Mouse (Mus musculus) lung, adult 18-20 months (tissue): ENCODE data around the gene Mapk9.
"Not testable (repeated sequence)": the region's sequence is repeated elsewhere in the genome, so short reads cannot be mapped to it uniquely, and the experiment has no call there.

ENCODE experiments used
- DNase-seq, 2 experiments: peaks; one replicate each; pipeline ENCODE4 v3.0.0; 2022; ENCODE audit warnings: mixed read lengths in 2 of 2

Mapk9 gene

DNA sequence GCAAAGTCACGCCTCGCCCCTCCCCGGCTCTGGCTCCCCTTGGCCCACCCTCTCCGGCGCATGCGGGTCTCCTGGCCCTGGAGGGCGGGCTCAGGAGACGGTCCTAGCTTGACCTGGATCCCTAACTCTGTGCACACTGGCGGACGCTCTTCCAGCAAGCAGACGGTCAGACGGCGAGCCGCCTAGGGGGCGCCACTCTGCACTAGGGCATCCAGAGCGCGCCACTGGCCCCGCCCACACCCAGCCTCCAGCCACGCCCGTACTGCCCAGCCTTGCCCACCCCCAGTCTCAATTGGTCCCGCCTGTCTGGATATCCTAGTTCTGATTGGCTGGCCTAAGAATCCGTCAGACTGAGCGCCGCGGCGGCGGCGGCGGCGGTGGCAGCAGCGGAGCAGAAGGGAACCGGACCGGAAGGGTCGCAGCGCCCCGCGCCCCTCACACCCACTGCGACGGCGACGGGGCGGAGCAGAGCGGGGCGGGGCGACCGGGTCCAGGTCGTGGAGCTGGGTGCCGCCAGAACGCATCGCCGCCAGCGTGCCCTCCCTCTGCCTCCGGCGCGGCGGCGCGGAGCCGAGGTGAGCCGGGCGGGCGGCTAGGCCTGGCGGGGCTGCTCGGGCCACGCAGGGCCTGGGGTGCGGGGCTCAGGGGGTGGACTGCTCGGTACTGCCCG, at the start of gene Mapk9:
TSS of gene Mapk9 (plus strand) at position 351 of the 670 bp plus-strand sequence.
- DNase-seq, result peak; percentile 98

DNA sequence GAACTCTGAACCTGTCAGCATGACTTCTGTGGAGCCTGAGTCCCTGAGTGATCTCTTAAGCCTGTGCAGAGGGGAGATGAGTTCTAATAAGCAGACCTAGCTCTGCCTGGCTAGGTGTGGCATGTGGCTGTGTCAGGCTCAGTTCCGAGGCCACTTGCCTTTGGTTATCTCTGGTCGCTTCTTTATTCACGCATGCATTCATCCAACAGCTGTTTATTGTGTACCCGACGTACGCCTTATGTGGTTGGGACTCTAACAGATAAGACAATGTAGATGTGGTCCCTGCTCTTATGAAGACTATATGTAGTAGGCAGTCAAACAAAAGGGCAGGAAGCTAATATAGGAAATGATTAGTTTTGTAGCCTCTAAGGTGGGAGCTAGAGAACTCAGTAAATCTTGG, 47.6 kb upstream of the Mapk9 start:
- DNase-seq, result no peak

DNA sequence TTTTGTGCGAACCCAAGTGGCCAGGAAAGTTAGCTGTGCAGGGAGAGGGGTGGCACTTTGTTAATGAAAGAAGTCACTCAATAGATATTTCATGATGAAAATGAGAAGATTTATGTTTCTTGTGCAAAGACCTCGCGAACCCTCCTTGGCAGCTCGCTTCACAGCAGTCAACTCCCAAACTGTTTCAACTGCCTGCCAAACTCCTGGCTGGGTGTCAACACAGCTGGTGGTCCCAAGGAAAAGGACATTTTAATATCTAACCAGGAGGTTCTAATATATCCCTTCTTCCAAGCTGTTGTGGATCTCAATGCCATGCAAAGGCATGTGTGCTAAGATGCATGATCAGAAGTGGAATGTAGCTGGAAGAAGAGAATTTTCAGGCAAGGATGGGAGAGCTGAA, 45.0 kb upstream of the Mapk9 start:
- no peak for DNase-seq

DNA sequence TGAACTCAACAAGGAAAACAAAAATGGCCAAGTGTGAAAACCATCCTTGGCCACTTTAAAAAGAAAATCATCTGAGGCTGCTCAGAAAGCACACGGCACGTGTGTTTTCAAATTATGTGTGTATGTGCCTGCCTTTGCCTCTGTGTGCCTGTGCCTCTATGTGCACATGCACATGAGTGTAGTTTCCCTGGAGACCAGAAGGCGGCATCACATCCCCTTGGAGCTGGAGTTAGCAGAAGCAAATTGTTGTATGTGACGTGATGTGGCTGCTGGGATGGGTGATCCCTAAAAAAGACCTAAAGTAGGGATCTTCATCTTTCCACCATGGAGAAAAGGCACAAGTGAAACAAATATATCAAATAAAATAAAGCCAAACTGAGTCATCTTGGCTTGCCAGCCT, 42.8 kb upstream of the Mapk9 start:
- DNase-seq, result no peak

DNA sequence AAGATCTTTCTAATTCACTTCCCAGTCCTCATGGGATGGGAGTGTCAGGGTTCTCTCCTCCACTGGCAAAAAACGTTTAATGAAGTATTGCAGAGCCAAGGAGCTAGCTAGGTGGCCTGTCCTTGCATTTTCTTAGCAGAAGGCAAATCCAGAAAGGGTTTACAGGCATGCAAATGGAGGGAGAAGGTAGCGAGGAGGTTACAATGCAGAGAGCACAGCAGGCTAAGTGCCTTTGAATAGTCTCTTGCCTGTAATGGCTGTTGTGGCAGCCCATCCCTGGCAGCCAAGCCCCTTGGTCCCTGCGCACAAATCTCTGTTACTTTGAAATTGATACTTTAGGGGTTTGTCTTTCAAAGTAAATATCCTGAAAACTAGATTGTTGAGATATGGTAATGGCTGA, 40.3 kb upstream of the Mapk9 start:
- no peak for DNase-seq

DNA sequence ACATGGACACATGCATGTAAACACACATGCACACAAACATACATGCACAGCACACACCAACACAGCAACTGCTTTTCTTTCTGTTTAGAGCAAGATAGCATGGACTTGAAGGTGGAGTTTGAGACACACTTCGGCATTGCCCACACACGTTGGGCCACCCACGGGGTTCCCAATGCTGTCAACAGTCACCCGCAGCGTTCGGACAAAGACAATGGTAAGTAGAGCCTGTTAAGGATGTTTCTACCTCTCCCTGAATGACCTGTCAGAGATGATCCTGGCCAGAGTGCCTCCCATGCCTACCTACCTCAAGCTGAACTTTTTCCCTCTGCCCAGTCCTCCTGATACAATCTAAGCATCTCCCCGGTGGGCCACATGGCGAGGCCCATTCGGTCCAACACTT, 37.6 kb upstream of the Mapk9 start:
- no peak for DNase-seq

DNA sequence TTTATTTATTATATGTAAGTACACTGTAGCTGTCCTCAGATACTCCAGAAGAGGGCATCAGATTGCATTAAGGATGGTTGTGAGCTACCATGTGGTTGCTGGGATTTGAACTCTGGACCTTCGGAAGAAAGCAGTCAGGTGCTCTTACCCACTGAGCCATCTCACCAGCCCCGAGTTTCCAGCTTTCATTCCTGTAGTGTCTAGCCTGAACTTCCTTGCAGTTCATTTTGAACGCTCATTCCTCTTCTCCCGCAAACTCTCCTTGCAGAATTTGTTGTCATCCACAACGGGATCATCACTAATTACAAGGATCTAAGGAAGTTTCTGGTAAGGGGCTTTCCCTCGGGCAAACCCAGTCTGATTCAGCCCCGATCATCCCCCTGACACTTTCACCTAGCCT, 35.9 kb upstream of the Mapk9 start:
- DNase-seq, result not testable (repeated sequence)

DNA sequence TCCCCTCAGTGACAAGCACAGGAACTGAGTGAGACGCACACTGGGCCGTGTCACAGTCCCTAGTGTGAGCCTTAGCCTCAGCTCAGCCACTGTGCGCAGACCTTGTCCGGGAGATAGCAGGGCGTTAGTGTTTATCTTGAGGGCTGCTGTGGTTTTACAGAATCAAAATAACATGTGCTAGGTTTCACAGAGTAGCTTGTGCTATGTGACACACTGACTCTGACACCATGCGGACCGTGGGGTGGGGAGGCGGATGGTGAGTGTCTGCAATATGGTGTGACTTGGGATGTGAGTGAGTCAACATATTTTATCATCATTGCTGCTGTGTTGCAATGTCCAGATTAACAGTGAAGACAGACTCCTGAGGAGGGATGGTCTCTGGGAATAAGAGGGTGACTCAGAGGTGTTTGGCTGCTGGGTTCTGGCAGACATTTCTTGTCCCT, 35.4 kb upstream of the Mapk9 start:
- DNase-seq, result peak; percentile 21 to 27

DNA sequence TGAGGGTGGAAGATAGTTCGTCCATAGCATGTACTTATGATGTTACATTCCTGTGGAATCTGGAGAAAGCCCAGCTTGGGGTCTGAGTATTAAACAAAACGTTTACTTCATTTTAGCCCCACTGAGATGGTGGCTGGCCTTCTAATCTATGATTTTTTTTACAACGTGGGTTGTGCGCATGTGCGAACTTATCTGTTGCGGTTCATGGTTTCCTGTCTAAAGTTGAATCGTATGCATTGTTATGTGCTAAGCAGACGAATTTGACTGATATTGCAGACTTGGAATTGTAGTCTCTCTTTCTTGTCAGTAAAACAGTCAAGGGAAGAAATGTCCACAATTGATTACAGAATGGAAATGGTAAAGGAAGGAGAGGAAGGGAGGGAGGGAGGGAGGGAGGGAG, 34.7 kb upstream of the Mapk9 start:
- DNase-seq, result no peak

DNA sequence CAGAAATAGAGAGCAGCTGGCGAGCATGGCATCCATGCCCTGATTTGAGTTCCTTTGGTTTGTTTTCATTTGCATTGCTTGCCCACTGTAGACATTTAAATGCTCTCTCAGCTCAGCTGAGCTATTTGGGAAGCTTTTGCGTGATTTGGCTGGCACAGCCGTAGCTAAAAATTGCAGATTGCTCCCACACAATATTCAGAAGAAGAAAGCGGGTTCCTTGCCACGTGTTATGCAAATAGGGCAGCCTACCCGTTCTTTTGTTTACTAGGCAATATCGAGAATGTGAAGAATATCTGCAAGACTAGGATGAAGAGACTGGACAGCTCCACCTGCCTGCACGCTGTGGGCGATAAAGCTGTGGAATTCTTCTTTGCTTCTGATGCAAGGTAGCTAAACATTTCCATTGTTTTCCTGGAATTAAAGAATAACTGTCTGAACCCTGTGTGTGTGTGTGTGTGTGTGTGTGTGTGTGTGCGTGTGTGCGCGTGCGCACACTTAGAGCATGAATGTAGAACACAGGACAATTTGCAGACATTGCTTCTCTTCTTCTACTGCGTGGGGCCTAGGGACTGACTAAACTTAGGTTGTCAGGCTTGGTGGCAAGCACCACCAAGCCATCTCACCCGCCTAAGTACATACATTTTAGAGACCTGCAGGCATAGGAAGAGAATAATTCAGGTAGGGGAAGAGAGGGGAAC, 27.5 kb upstream of the Mapk9 start:
- no peak for DNase-seq

DNA sequence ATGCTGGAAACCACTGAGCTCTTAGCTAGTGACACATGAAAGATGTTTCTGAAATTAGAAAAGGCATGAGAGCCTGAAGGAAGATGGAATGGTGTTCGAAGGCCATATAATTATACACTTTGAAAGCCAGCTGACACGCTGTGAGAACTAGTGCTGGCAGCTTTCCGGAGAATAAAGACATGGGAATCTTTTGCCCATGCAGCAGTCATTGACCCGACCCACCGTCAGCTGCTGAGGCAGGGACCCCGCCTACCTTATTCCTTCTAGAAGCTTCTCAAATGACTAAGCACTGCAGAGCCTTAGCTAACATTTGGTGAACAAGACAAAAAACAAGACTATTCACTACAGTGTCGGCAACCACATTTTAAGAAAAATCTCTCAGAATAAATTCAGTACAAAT, 26.9 kb upstream of the Mapk9 start:
- no peak for DNase-seq

DNA sequence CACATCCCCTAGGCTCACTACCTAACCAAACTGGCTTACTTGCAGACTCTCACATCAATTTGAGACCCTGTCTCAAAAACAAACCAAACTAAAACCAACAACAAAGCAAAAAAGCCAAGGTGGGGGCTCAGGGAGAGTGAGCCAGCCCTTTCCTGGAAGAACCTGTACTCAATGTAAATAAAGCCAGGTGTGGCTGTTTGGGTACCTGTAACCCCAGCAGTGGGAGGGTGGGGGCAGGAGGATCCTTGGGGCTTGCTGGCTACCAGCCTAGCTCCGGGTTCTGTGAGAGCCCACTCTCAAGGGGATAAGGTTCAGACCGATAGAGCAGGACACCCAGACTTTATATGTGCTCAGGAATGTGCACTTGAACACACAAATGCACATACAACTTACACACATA, 25.6 kb upstream of the Mapk9 start:
- DNase-seq, result no peak

DNA sequence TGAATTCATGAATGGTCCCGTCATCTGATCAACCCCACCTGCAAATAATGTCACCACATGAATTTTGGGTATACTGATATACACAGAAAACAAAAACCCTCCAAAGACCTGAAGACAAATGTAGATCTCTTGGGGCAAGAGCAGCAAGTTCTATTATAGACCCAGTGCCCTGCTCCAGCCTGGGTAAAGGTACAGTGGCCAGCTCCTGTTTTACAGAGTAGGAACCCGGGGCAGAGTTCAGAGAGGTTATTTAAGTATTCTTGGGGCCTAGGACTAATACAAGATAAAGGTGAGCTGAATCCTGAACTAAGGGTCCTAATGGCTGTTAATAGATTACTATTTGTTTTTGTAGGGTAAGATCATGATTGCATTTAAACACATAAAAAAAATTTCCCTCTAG, 25.0 kb upstream of the Mapk9 start:
- DNase-seq, result no peak

DNA sequence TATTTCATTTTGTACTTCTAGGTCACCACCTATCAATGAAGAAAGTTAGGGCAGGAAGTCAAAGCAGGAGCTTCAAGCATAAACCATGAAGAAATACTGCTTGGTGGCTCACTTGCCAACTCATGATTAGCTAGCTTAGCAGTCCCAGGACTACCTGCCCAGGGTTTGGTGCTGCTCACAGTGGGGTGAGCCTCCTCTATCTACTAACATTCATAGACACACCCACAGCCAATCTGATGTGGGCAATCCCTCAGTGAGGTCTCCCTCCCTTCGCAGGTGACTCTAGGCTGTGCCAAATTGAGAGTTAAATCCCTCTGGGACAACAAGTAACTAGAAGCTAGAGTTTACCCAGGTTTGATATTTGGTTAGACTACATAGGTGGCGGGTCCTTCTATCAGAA, 24.2 kb upstream of the Mapk9 start:
- no peak for DNase-seq

DNA sequence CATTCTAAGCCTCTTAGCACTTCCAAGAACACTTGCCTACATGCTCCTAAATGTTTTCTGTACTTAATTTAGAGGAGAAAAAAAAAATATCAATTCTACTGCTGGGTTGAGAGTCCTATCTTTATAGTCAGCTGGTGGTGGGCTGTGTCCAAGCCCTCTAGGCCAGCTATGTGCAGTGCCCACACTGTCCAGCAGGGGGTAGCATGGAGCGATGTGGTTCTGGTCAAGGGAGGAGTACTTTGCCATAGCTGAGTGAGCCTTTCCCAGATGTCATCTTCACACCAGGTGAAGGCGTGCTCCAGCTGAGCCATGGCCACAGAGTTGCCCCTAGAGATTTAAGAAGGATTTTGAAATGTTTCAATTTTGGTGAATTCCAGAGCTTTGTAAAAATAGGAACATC, 21.7 kb upstream of the Mapk9 start:
- peak; percentile 67 to 77 for DNase-seq

DNA sequence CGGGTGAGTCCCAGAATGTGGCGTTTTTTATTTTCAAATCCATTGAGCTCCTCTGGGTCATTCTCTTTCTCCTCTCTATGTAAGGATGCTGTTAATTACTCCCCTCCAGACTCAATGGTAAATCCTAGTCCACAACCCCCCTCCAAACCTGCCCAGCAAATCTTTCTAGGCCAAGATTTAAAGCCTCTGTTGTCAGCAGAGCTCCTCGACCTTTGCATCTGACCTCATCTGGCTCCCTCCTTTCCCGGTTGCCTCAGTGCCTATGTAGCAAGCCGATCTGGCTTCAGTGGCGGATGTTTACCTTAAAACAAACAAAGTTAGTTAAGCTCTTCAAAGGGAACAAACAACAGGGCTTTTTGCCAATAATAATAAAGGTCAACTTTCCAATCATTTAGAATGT, 19.3 kb upstream of the Mapk9 start:
- DNase-seq, result peak in 1 of 2 experiments; percentile 20

DNA sequence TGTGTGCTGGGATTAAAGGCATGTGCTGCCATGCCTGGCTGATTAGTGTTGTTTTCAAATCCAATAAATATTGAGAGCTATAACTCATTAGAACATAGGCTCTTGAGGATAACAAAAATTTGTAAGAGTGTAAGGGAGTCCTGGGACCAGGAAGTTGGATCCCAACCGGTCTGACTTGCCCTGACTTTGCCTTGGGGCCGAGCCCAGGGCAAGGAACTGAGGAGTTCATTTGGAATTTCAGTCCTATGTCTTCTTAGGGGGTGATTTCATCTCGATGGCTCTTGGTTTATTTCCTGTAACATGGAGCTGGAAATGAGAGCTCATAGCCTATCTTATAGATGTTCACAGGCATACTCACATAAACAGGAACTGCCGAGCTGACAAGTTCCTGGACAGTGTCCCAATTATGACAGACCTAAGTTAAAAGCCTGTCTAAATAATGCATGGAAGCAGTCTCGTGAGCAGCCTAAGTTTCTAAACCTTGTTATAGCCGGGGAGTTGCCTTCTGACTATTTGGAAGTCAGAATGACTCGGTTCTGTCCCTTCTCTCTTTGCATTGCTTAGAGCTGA, 17.3 kb upstream of the Mapk9 start:
- peak; percentile 28 to 50 for DNase-seq

DNA sequence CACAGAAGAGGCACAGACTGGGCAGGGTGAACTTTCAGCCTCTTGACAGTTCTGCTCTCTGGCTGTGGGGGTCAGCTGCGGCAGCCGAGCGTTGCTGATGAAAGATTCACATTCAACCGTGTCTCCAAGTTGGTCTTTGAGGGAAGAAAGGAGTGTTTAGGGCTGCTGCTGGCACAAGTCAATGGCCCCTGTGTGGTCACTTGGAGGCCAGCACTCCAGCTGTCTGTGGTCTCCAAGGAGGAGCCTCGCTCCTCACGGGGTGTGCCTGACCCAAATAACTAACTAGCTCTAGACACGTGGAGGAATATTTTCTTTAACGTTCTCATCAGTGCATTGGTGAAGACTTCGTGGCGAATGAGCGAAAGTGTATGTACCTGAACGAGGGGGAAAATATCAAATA, 14.6 kb upstream of the Mapk9 start:
- DNase-seq, result no peak

DNA sequence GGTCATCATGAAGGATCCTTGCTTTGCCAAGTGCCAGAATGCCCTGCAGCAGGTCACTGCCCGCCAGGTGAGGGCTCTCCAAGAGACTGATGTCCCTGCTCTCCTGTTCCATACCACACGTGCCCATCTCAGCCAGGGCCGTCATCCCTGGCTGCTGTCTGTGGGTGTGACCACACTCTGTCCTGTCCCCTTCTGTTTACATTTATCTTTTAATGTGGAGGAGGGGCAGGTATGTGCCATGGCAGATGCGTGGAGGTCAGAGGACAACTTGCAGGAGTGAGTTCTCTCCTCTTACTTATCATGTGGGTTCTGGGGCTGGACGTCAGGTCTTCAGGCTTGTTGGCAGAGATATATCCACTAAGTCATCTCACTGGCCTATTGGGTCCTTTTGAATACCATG, 13.6 kb upstream of the Mapk9 start:
- DNase-seq, result no peak

DNA sequence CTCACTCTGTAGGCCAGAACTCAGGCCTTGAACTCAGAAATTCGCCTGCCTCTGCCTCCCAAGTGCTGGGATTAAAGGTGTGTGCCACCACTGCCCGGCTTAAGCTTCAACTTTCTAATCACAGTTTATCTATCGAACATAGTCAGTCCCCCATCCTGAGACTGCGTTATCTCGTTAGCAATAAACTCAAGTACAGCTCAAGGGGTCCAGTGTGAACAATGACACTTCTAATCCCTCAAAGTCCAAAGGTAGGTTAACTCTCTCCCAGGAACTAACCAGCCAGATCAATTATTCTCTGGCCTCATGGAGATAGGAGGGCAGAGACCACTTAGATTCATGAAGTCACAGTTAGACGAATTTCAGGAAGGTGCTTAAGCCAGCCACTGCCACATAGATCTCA, 12.3 kb upstream of the Mapk9 start:
- no peak for DNase-seq

DNA sequence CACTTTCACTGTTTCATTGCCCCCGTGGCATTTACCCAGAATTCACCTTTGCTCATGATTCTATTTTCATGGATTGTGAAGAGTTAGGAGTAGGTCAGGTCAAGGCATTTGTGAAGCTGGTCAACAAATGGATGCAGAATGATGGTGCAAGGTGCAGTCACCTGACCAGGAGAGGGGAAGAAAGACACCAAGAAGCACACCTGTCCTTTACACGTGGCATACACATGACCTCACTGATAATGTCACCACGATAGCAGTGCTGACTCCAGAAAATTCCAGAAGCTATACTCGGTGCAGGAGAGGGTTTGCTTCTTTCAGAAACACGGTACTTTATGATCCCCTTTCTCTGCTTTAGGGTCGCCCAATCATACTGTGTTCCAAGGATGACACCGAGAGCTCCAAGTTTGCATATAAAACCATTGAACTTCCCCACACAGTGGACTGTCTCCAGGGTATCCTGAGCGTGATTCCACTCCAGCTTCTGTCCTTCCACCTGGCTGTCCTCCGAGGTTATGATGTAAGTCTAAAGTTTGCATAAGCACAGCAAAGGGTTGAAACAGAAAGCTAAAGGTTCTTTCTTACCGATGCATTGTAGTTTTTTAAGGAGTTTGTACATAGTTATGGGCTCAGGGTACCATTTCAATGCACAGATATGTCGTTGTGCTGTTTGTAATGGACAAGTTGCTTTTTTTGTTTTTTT, 11.1 kb upstream of the Mapk9 start:
- DNase-seq, result no peak

DNA sequence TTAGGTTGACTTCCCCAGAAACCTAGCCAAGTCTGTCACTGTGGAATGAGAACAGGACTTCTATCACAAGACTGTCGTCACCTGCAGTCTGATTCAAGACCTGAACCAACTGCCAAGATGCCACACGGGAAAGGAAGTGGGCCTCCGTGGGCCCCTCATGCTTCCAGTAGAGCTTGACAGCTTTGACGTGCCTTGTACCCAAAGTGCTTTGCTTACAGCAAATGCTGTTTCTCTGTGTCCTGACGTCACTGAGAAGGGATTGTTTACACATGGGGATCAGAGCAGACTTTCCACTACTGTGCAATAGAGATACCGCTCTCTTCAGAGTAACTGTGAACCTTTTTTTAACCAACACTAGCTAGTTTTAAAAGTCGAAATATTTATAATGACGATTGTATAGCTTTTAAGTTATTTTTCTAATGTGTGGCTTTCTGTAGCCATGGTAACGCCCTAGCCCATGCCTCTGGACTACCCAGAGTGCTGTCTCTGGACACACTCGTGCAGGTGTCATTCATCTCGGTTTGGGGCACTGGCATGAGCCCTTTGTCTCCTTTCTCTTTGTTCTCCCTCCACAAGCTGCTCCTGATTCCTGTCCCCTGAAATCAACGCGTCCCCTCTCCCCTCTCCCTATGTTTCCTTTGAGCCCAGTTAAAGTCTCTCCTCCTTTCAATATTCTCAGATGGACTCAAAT, 8.7 kb upstream of the Mapk9 start:
- DNase-seq, result no peak

DNA sequence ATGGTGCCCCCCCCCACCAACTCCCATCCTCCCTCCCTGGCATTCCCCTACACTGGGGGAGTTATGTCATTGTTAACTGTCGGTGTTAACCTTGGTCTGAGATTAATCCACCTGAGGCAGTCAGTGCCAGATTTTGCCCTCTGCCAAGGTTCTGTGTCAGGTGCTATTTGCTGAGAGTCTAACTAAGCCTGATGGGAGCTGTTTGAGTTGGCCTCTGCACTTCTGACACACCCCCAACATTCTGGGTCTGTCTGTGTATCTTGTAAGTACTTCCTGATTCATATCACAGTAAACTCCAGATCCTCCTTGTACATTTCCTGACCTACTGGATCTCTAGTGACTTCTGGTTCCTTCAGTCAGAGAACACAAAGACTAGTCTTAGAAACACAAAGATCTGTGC, 5.9 kb upstream of the Mapk9 start:
- DNase-seq, result peak; percentile 38 to 68
